Mouse (Mus musculus) small intestine, adult 2 months (tissue): ENCODE data around the gene Tut4.

ENCODE experiments used
- CTCF ChIP-seq: fragments of 200-500 bp; IDR thresholded peaks from 2 replicates; pipeline ENCODE4 v1.5.1; 2012; ENCODE audit warnings: low read depth, mild to moderate bottlenecking, control low read depth, inconsistent platforms, low read length, moderate library complexity, mixed read lengths; ENCODE audit not compliant: insufficient replicate concordance, insufficient read length; ENCODE audit errors: extremely low read depth
- POLR2A ChIP-seq: fragments of 200-500 bp; IDR thresholded peaks from 2 replicates; pipeline ENCODE4 v1.6.1; 2012; ENCODE audit warnings: low read depth, mild to moderate bottlenecking, control low read depth, inconsistent platforms, low read length, moderate library complexity

DNA sequence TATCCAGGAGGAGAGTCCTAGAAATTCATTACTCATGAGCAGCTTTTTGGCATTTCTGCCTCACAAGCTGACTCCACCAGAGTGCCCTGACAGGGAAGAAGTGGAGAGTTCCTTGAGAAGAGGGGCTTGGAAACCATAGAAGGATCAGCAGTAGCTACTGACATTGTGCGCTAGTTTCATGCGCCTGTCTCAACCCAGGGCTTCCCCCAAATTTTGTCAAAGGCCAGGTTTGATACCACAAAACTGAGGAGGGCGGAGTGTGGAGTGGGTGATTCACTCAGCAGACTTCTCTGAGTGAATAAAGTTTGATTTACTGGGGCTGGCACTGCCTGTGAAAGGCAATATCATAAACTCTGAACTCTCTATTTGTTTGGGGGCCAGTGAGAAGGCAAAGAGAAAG, 149.4 kb downstream of the Tut4 start:
- TF ChIP-seq POLR2A, result no peak
- no peak for TF ChIP-seq CTCF
